Comparison of ENCODE assay signal across 21 mouse cellular contexts in the genomic region with DNA sequence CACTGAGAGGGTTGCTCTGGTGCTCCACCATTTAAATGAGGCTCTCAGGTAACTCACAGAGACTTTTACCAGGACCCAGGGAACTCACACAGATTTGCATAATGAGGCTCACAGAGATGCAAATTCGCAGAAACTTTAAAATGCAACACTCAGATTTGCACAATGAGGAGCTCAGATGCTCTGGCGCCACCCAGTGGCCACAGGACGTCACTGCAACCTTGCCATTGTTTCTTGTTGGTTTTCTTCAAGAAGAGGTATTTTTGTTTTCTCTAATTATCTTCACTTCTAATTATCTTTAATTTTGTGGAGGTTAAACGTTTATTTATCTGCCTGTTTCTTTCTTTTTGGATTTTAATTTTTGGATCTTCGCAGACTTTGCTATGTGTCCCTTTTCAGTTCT. TPM values are rescaled to one million over a fixed set of nuclear protein-coding genes. Genes with fewer than 3 reads are reported as not detected.
DNase-seq lines count a peak whose midpoint lies in the region; ATAC-seq and TF ChIP-seq lines count a peak whose summit lies in the region.
"Not testable (repeated sequence)": the region's sequence is repeated elsewhere in the genome, so short reads cannot be mapped to it uniquely, and the experiment has no call there.
"Had no signal": no experiment of that assay in that cellular context is flagged by ENCODE, and none has a peak within 500 bp of the region (broad histone marks: within the 10 kb centered on the region; RNA-seq: fewer than 3 reads in every experiment).

No protein-coding gene starts in this region.

- H3K4me2 ChIP-seq in CH12.LX (ENCODE audit: insufficient read depth, low read depth, poor library complexity, severe bottlenecking); forebrain, embryonic 11.5 days (ENCODE audit: low read depth, low read length, severe bottlenecking): not testable (repeated sequence)

- H3K36me3 ChIP-seq in CH12.LX (replicated peaks in 1 of 2; ENCODE audit: control insufficient read depth in 1 of 2, insufficient read depth in 1 of 2, low read length in 1 of 2) (peaks cover 10% of the 10 kb centered on the region in 2 experiments), ES-E14 (ENCODE audit: control insufficient read depth, insufficient read depth, low read length, poor library complexity, severe bottlenecking) (peaks cover 14% of the 10 kb centered on the region)
- not testable (repeated sequence) for H3K36me3 ChIP-seq in forebrain, embryonic 11.5 days (ENCODE audit: control insufficient read depth, insufficient read depth, low read length); testis, adult 2 months (ENCODE audit: control insufficient read depth, insufficient read depth, low read length)

- not testable (repeated sequence) for TF ChIP-seq RAD21 in CH12.LX (IDR thresholded peaks at IDR 0.05; ENCODE audit: low read depth, low read length)

- H3K27ac ChIP-seq in CH12.LX (ENCODE audit: insufficient read depth, low read depth); ES-E14 (ENCODE audit: insufficient read depth, low read depth, low read length, poor library complexity, severe bottlenecking); forebrain, embryonic 11.5 days (ENCODE audit: low read depth, low read length); testis, adult 2 months (ENCODE audit: control insufficient read depth, insufficient read depth, low read depth, low read length): not testable (repeated sequence)

- not testable (repeated sequence) for H3K9ac ChIP-seq in CH12.LX (ENCODE audit: insufficient read depth, low read depth); ES-E14 (ENCODE audit: insufficient read depth, low read depth, low read length, poor library complexity, severe bottlenecking); forebrain, embryonic 11.5 days (ENCODE audit: low read length)

- H3K4me3 ChIP-seq in CH12.LX (replicated peaks in 1 of 3; ENCODE audit: low read depth in 2 of 3, low read length in 2 of 3, poor library complexity in 1 of 3); ES-E14 (ENCODE audit: insufficient read depth in 1 of 2, low read depth in 1 of 2, low read length in 2 of 2, poor library complexity in 1 of 2, severe bottlenecking in 1 of 2); forebrain, embryonic 11.5 days (ENCODE audit: low read depth, low read length); testis, adult 2 months (ENCODE audit: control insufficient read depth, low read depth, low read length): not testable (repeated sequence)

- H3K9me3 ChIP-seq in CH12.LX (replicated peaks; ENCODE audit: low read length); ES-E14 (ENCODE audit: control insufficient read depth, insufficient read depth, low read depth, low read length); forebrain, embryonic 11.5 days (ENCODE audit: control insufficient read depth, low read length): not testable (repeated sequence)

- in situ Hi-C loops in CH12.LX (cut with MboI; ENCODE audit: low pct_ligation_motif_present, low pct_unique_long_range_greater_than_20kb, low sequenced_read_pairs); ES-E14 (cut with MboI; ENCODE audit: low sequenced_read_pairs in 2 of 2, unreplicated experiment in 2 of 2): not testable (repeated sequence)

- not testable (repeated sequence) for TF ChIP-seq POLR2A in CH12.LX (IDR thresholded peaks at IDR 0.05; ENCODE audit: low read depth, low read length); testis, adult 2 months (IDR thresholded peaks at IDR 0.05; ENCODE audit: control insufficient read depth, low read depth, low read length)

- H3K79me2 ChIP-seq in CH12.LX (replicated peaks; ENCODE audit: control insufficient read depth, extremely low read depth, insufficient read depth, poor library complexity, severe bottlenecking): not testable (repeated sequence)

- dilution Hi-C loops in CH12.LX (cut with MboI; ENCODE audit: extremely low pct_ligation_motif_present, extremely low pct_unique_long_range_greater_than_20kb, low sequenced_read_pairs): not testable (repeated sequence)

- TF ChIP-seq EP300 in CH12.LX (IDR thresholded peaks at IDR 0.05; ENCODE audit: low read length): not testable (repeated sequence)

- H3K27me3 ChIP-seq in CH12.LX (replicated peaks); forebrain, embryonic 11.5 days (ENCODE audit: control insufficient read depth, insufficient read depth, low read length); testis, adult 2 months (ENCODE audit: control insufficient read depth, insufficient read depth, low read length): not testable (repeated sequence)

- ATAC-seq in forebrain, embryonic 11.5 days (replicated peaks; ENCODE audit: low FRiP score): 0 out of 2 replicates have a peak, but pooled peaks have one; percentile 28

- DNase-seq in CH12.LX (ENCODE audit: extremely low read depth) (peak; percentile 6), ES-E14 (ENCODE audit: low read depth, low spot score) (peak; percentile 20), NIH3T3 (ENCODE audit: low read depth) (peak; percentile 20), ZHBTc4 (ENCODE audit: low read depth, low spot score) (peak; percentile 47)
- not testable (repeated sequence) for DNase-seq in forebrain, embryonic 11.5 days (ENCODE audit: low spot score)
- peak; percentile 3 for DNase-seq in naive thymus-derived CD4-positive, alpha-beta T cell, adult 2 months (ENCODE audit: low read depth)

- TF ChIP-seq CTCF in CH12.LX (conservative IDR thresholded peaks at IDR 0.05 in 1 of 2, IDR thresholded peaks at IDR 0.05 in 1 of 2; ENCODE audit: low read depth in 2 of 2, low read length in 2 of 2): not testable (repeated sequence)
- peak; percentile 58; the same call in 1 of the 2 replicates for TF ChIP-seq CTCF in testis, adult 2 months (IDR thresholded peaks at IDR 0.05; ENCODE audit: control insufficient read depth, insufficient read depth, insufficient replicate concordance, low read depth, low read length)

- H3K4me1 ChIP-seq in CH12.LX (ENCODE audit: control insufficient read depth in 1 of 2, insufficient read depth in 2 of 2); ES-E14 (ENCODE audit: control insufficient read depth in 2 of 2, insufficient read depth in 2 of 2, low read length in 2 of 2, poor library complexity in 1 of 2); forebrain, embryonic 11.5 days (replicated peaks; ENCODE audit: control insufficient read depth, insufficient read depth, low read length); testis, adult 2 months (ENCODE audit: control insufficient read depth, insufficient read depth, low read length): not testable (repeated sequence)

- 37% methylated on average over 5 of the region's 5 CpGs for WGBS in forebrain, embryonic 11.5 days

RNA-seq across cellular contexts. Expression of gene Gm21860, which starts 34.1 kb away (rescaled TPM):
- total RNA-seq in CH12.LX (2012; rRNA removed) (not detected in 2 replicates), CH12.LX (2014; rRNA removed) (not detected in 2 replicates), ES-E14 (2012; rRNA removed) (not detected in 2 replicates)
- not detected in 2 replicates for polyA plus RNA-seq in CH12.LX (2012; ENCODE audit: insufficient read length, low read depth)
- not detected in 2 replicates for polyA plus RNA-seq in forebrain, embryonic 11.5 days (2014; fragmentation: Nextera tagmentation; extraction: Ambion mirVana)
- not detected in 2 replicates for polyA plus RNA-seq in testis, adult 2 months (2012; rRNA removed)
- total RNA-seq: adrenal gland, adult 2 months; adrenal gland, postnatal 10 days; adrenal gland, postnatal 36 days had no signal
- polyA plus RNA-seq: adrenal gland, adult 2 months; C2C12; CD4-positive, CD25-positive, alpha-beta regulatory T cell, adult 4 months; cerebellum, adult 2 months; cortical plate, adult 2 months; embryonic facial prominence, embryonic 10.5 days; embryonic facial prominence, embryonic 12.5 days; embryonic facial prominence, embryonic 14.5 days; forebrain, embryonic 12.5 days; forebrain, embryonic 14.5 days; forebrain, embryonic 16.5 days; frontal cortex, adult 2 months had no signal
